In genomic region chr19:38031144-38031543, GRCm38 (mm10) we compare ENCODE assay signal across 9 mouse cellular contexts. TPM values are rescaled to one million over a fixed set of nuclear protein-coding genes. Genes with fewer than 3 reads are reported as not detected.
DNase-seq lines count a peak whose midpoint lies in the region; ATAC-seq and TF ChIP-seq lines count a peak whose summit lies in the region.
"Had no signal": no experiment of that assay in that cellular context is flagged by ENCODE, and none has a peak within 500 bp of the region (broad histone marks: within the 10 kb centered on the region; RNA-seq: fewer than 3 reads in every experiment).

No protein-coding gene starts in this region.

- H3K4me3 ChIP-seq in heart, embryonic 14.5 days (ENCODE audit: control insufficient read depth in 1 of 2, insufficient read depth in 1 of 2, low read depth in 1 of 2, low read length in 2 of 2), result no peak overlapping the region
- no peak overlapping the region for H3K4me3 ChIP-seq in heart, embryonic 10.5 days
- no peak overlapping the region for H3K4me3 ChIP-seq in midbrain, embryonic 12.5 days
- no peak overlapping the region for H3K4me3 ChIP-seq in midbrain, embryonic 11.5 days (ENCODE audit: low read depth, low read length)
- no peak overlapping the region for H3K4me3 ChIP-seq in limb, embryonic 14.5 days (replicated peaks; ENCODE audit: low read length)
- H3K4me3 ChIP-seq in thymus, adult 2 months (ENCODE audit: control insufficient read depth, insufficient read depth, low read length), result no peak overlapping the region

- H3K4me1 ChIP-seq in heart, embryonic 14.5 days (ENCODE audit: control insufficient read depth in 2 of 2, insufficient read depth in 2 of 2, low read length in 2 of 2), result peaks cover 18 to 22% of the 10 kb centered on the region in 2 experiments
- H3K4me1 ChIP-seq in heart, embryonic 10.5 days, result peaks cover 20% of the 10 kb centered on the region
- H3K4me1 ChIP-seq in midbrain, embryonic 12.5 days, result no peaks in the 10 kb centered on the region
- no peaks in the 10 kb centered on the region for H3K4me1 ChIP-seq in midbrain, embryonic 11.5 days (ENCODE audit: control insufficient read depth, insufficient read depth, low read length)
- peaks cover 13% of the 10 kb centered on the region for H3K4me1 ChIP-seq in limb, embryonic 14.5 days (ENCODE audit: control insufficient read depth, insufficient read depth, low read length)
- peaks cover 11% of the 10 kb centered on the region for H3K4me1 ChIP-seq in thymus, adult 2 months (replicated peaks; ENCODE audit: control insufficient read depth, insufficient read depth, low read length)

- no peak for DNase-seq in heart, embryonic 10.5 days (ENCODE audit: low spot score)
- no peak for DNase-seq in midbrain, embryonic 11.5 days (ENCODE audit: low spot score, missing footprints)
- no peak for DNase-seq in limb, embryonic 14.5 days (ENCODE audit: low spot score)
- DNase-seq in layer of hippocampus, adult 9-11 months, result no peak
- no peak for DNase-seq in thymus, adult 2 months
- DNase-seq in left cerebral cortex, postnatal 36 days (ENCODE audit: low spot score in 2 of 2), result no peak

- 49% methylated on average over 9 of the region's 9 CpGs for WGBS in heart, embryonic 14.5 days
- 46% methylated on average over 9 of the region's 9 CpGs for WGBS in heart, embryonic 10.5 days
- 72% methylated on average over 9 of the region's 9 CpGs for whole genome bisulfite sequencing in midbrain, embryonic 12.5 days
- 71% methylated on average over 9 of the region's 9 CpGs for WGBS in midbrain, embryonic 11.5 days
- 68% methylated on average over 9 of the region's 9 CpGs for WGBS in limb, embryonic 14.5 days
- 78% methylated on average over 9 of the region's 9 CpGs for WGBS in thymus, adult 2 months

- no peak for TF ChIP-seq POLR2A in limb, embryonic 14.5 days (IDR thresholded peaks at IDR 0.05; ENCODE audit: borderline replicate concordance, extremely low read depth, insufficient read depth, insufficient read length)
- TF ChIP-seq POLR2A in thymus, adult 2 months (IDR thresholded peaks at IDR 0.05; ENCODE audit: control insufficient read depth, extremely low read depth, insufficient read depth, low read length, poor library complexity), result no peak

- peak overlapping the region; percentile 42 for H3K4me2 ChIP-seq in heart, embryonic 14.5 days (ENCODE audit: low read length)
- no peak overlapping the region for H3K4me2 ChIP-seq in midbrain, embryonic 12.5 days (replicated peaks)
- H3K4me2 ChIP-seq in midbrain, embryonic 11.5 days, result no peak overlapping the region
- peak overlapping the region; percentile 2; the same call in 1 of the 2 replicates for H3K4me2 ChIP-seq in limb, embryonic 14.5 days (replicated peaks; ENCODE audit: low read depth, low read length, severe bottlenecking)

- H3K9ac ChIP-seq in heart, embryonic 14.5 days (ENCODE audit: low read length), result no peak overlapping the region
- H3K9ac ChIP-seq in midbrain, embryonic 12.5 days (replicated peaks), result no peak overlapping the region
- H3K9ac ChIP-seq in midbrain, embryonic 11.5 days (ENCODE audit: low read length), result no peak overlapping the region
- no peak overlapping the region for H3K9ac ChIP-seq in limb, embryonic 14.5 days (ENCODE audit: low read depth, low read length, severe bottlenecking)

- no peak for TF ChIP-seq CTCF in thymus, adult 2 months (IDR thresholded peaks at IDR 0.05; ENCODE audit: borderline replicate concordance, control insufficient read depth, extremely low read depth, insufficient read depth, low read length, poor library complexity)

- no peaks in the 10 kb centered on the region for H3K36me3 ChIP-seq in heart, embryonic 14.5 days (ENCODE audit: control insufficient read depth, insufficient read depth, low read length)
- H3K36me3 ChIP-seq in heart, embryonic 10.5 days, result no peaks in the 10 kb centered on the region
- no peaks in the 10 kb centered on the region for H3K36me3 ChIP-seq in midbrain, embryonic 12.5 days
- no peaks in the 10 kb centered on the region for H3K36me3 ChIP-seq in midbrain, embryonic 11.5 days (ENCODE audit: control insufficient read depth, insufficient read depth, low read length)
- no peaks in the 10 kb centered on the region for H3K36me3 ChIP-seq in limb, embryonic 14.5 days (ENCODE audit: control insufficient read depth, insufficient read depth, low read length)
- no peaks in the 10 kb centered on the region for H3K36me3 ChIP-seq in thymus, adult 2 months (ENCODE audit: control insufficient read depth, insufficient read depth, low read length)

- ATAC-seq in heart, embryonic 14.5 days (ENCODE audit: insufficient number of reproducible peaks, insufficient read depth, low FRiP score, low read depth), result no peak
- ATAC-seq in midbrain, embryonic 12.5 days (ENCODE audit: low FRiP score, low read depth), result 0 out of 2 replicates have a peak, but pooled peaks have one; percentile 16
- ATAC-seq in midbrain, embryonic 11.5 days (ENCODE audit: low FRiP score), result no peak
- no peak for ATAC-seq in limb, embryonic 14.5 days (ENCODE audit: low FRiP score, low read depth)

- no peak overlapping the region for H3K27ac ChIP-seq in heart, embryonic 14.5 days (replicated peaks in 1 of 2; ENCODE audit: control insufficient read depth in 1 of 2, insufficient read depth in 1 of 2, low read depth in 2 of 2, low read length in 2 of 2)
- H3K27ac ChIP-seq in heart, embryonic 10.5 days, result no peak overlapping the region
- H3K27ac ChIP-seq in midbrain, embryonic 12.5 days (replicated peaks), result no peak overlapping the region
- no peak overlapping the region for H3K27ac ChIP-seq in midbrain, embryonic 11.5 days (ENCODE audit: low read depth, low read length)
- no peak overlapping the region for H3K27ac ChIP-seq in limb, embryonic 14.5 days (replicated peaks; ENCODE audit: low read depth, low read length)
- H3K27ac ChIP-seq in thymus, adult 2 months (ENCODE audit: control insufficient read depth, insufficient read depth, low read length), result no peak overlapping the region

- H3K27me3 ChIP-seq in heart, embryonic 14.5 days (ENCODE audit: control insufficient read depth, insufficient read depth, low read length), result no peaks in the 10 kb centered on the region
- H3K27me3 ChIP-seq in heart, embryonic 10.5 days (ENCODE audit: insufficient read depth, poor library complexity, severe bottlenecking), result no peaks in the 10 kb centered on the region
- H3K27me3 ChIP-seq in midbrain, embryonic 12.5 days, result 0 out of 2 replicates have a peak, but pooled peaks cover 12% of the 10 kb centered on the region
- H3K27me3 ChIP-seq in midbrain, embryonic 11.5 days (ENCODE audit: control insufficient read depth, insufficient read depth, low read length), result no peaks in the 10 kb centered on the region
- H3K27me3 ChIP-seq in limb, embryonic 14.5 days (ENCODE audit: control insufficient read depth, insufficient read depth, low read length), result no peaks in the 10 kb centered on the region
- H3K27me3 ChIP-seq in thymus, adult 2 months (ENCODE audit: control insufficient read depth, insufficient read depth, low read length), result no peaks in the 10 kb centered on the region

- intact Hi-C loops in left cerebral cortex, postnatal 36 days (cut with DNase I), result no loop called here

- H3K9me3 ChIP-seq in heart, embryonic 14.5 days (ENCODE audit: control insufficient read depth, low read length), result no peaks in the 10 kb centered on the region
- no peaks in the 10 kb centered on the region for H3K9me3 ChIP-seq in heart, embryonic 10.5 days
- no peaks in the 10 kb centered on the region for H3K9me3 ChIP-seq in midbrain, embryonic 12.5 days
- no peaks in the 10 kb centered on the region for H3K9me3 ChIP-seq in midbrain, embryonic 11.5 days (ENCODE audit: control insufficient read depth, low read length)
- H3K9me3 ChIP-seq in limb, embryonic 14.5 days (ENCODE audit: control insufficient read depth, low read length), result no peaks in the 10 kb centered on the region

RNA-seq across cellular contexts. Expression of gene Myof, which starts 12.2 kb away (rescaled TPM):
- 5.3 and 5.5 TPM in 2 replicates for polyA plus RNA-seq in heart, embryonic 14.5 days (2014; fragmentation: Nextera tagmentation; extraction: Ambion mirVana)
- 4.0 and 4.6 TPM in 2 replicates for polyA plus RNA-seq in heart, embryonic 10.5 days (2016; fragmentation: Nextera tagmentation; extraction: Ambion mirVana)
- polyA plus RNA-seq in midbrain, embryonic 12.5 days (2016; fragmentation: Nextera tagmentation; extraction: Ambion mirVana), result 4.8 and 5.5 TPM in 2 replicates
- polyA plus RNA-seq in midbrain, embryonic 11.5 days (2014; fragmentation: Nextera tagmentation; extraction: Ambion mirVana), result 3.3 and 3.6 TPM in 2 replicates
- 32.8 and 35.9 TPM in 2 replicates for polyA plus RNA-seq in limb, embryonic 14.5 days (2012; rRNA removed)
- polyA plus RNA-seq in limb, embryonic 14.5 days (2014; fragmentation: Nextera tagmentation; extraction: Ambion mirVana), result 19.7 and 21.8 TPM in 2 replicates
- 6.4 and 8.1 TPM in 2 replicates for polyA plus RNA-seq in thymus, adult 2 months (2012; rRNA removed)
- total RNA-seq in left cerebral cortex, postnatal 36 days (2021), result 1 to 10 TPM; 3.5 to 7.6 TPM

RNA-seq across cellular contexts. Expression of gene Cep55, which starts 23.7 kb away (rescaled TPM):
- polyA plus RNA-seq in heart, embryonic 14.5 days (2014; fragmentation: Nextera tagmentation; extraction: Ambion mirVana), result 28.3 and 28.4 TPM in 2 replicates
- polyA plus RNA-seq in heart, embryonic 10.5 days (2016; fragmentation: Nextera tagmentation; extraction: Ambion mirVana), result 30.0 and 31.8 TPM in 2 replicates
- 41.8 and 42.7 TPM in 2 replicates for polyA plus RNA-seq in midbrain, embryonic 12.5 days (2016; fragmentation: Nextera tagmentation; extraction: Ambion mirVana)
- 60.8 and 67.1 TPM in 2 replicates for polyA plus RNA-seq in midbrain, embryonic 11.5 days (2014; fragmentation: Nextera tagmentation; extraction: Ambion mirVana)
- polyA plus RNA-seq in limb, embryonic 14.5 days (2012; rRNA removed), result 17.0 and 22.0 TPM in 2 replicates
- 20.3 and 21.0 TPM in 2 replicates for polyA plus RNA-seq in limb, embryonic 14.5 days (2014; fragmentation: Nextera tagmentation; extraction: Ambion mirVana)
- 8.4 and 10.4 TPM in 2 replicates for polyA plus RNA-seq in thymus, adult 2 months (2012; rRNA removed)
- under 1 TPM; 0.12 to 0.39 TPM for total RNA-seq in left cerebral cortex, postnatal 36 days (2021)
- total RNA-seq: gastrocnemius, adult 18-20 months had no signal

Comparison
In these comparisons a context has a peak if more than half of its experiments do, and no peak if none do; other contexts are left out.
1. H3K4me2 ChIP-seq: peak in heart, embryonic 14.5 days (single experiment) and limb, embryonic 14.5 days (single experiment); none in midbrain, embryonic 12.5 days (single experiment) and midbrain, embryonic 11.5 days (single experiment).